Mouse (Mus musculus): ENCODE measurements around the gene Eps15.

DNA sequence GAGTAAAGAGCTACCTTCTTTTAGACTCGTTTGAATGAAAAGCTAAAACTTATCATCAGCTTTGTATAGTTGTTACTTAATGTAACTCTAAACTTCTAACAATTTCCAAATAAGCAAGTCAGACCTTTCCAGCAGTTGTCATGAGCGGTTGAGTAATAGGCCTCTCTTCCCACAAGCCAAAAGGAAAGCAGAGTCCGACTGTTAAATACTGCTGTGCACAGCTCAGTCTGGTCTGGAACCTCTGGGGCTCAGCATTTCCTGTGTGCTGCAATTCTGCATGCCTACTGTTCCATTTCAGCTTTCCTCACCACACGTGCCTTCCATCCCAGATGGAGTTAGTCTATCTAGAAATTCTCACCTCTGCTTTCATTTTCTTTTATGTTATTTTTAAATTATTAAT is 56.7 kb downstream of the Eps15 start:
- TF ChIP-seq CTCF (IDR thresholded peaks at IDR 0.05; ENCODE audit: borderline replicate concordance, extremely low read depth, insufficient read depth, insufficient read length) (no peak), POLR2A (IDR thresholded peaks at IDR 0.05; ENCODE audit: borderline replicate concordance, extremely low read depth, insufficient read depth, insufficient read length, poor library complexity, severe bottlenecking) (no peak)
